Mouse (Mus musculus) telencephalon, adult 2 months (tissue): ENCODE measurements around the gene P4htm.

Source experiments
- DNase-seq: peaks from one replicate; pipeline ENCODE4 v3.0.0-alpha.2; 2011; ENCODE audit warnings: low read depth, low spot score

The P4htm gene

DNA sequence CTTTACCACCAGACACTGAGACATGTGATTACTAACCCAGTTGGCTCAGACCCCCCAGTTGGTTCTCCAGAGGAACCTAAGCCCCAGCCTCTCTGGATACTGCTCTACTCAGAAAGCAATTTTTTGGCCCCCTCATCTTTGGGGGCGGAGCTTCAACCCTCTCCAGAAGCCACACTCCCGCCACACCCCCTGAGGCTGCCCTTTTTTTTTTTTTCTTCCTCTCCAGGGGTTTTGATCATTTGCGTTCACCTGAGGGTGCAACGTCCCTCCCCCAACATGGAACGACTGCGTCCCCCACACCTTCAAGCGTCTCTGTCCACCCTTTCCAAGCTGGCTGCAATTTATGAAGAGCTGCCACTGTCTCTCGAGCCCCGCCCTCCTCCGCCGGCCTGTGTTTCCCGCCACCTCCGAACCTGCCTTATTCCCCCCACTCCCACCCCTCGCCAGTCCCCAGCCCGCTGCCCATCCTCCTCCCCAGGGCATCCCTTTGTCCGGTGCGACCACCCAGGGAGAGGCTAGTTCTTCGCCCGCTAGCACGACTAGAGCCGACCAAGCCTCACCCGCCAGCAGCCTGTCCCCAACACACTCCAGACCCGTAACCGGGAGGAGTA lies 19.4 kb downstream of the P4htm start:
- DNase-seq, result no peak

DNA sequence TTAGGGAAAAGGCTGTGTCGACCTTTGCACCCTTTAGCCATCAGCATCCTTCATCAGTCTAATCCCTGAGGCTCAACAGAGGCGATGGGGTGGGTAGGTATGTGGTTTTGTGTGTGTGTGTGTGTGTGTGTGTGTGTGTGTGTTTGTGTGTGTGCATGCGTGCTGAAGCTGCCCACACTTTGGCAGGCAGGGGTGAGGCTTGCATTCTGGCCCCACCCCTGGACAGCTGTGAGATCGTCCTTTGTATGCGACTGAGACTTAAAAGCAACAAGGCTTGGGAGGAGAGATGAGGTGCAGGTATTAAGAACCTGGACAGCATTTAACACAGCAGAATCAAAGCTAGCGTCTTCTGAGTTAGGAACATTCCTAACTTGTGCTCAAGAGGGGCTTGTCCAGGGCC lies 20.4 kb downstream of the P4htm start:
- DNase-seq, result no peak

DNA sequence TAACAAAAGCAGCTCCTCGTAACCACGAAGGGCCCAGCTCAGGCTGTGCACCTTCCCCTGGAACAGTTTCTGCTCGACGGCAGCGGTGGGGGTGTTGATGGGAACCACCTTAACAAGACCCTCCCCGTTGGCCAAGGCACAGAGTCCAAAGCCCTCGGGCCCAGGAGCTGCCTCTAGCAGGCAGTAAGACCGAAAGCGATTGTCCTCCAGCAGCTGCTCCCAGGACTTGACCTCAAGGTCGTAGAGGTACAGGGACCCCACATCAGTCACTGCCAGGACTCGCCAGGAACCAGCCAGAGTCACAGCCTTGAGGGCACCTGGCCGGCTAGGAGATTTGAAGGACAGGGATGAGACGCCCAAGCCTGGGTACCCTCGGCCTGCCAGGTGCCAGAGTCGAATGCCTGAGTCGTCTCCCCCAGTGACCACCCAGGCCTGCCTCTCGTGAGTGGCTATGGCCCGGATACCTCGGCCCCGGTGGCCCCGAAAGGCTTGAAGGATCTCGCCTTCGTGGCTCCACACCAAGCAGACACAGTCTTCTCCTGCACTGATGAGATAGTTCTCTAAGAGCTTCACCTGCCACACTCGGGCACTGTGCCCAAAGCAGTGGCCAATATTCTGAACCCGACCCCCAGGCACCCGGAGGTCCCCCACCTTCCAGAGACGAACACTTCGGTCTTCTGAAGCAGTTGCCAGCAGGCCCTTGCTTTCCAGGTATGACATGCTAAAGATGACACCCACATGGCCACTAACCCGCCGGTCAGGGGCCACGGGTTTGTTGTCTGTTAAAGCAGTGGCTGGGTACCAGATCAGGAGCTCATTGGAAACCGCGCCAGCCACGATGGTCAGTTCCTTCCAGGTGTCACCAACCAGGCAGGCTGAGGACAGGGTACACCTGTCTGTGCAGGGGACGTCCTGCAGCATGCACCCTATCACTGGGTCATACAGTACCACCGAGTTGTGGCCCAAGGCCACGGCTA lies 21.9 kb downstream of the P4htm start:
- DNase-seq, result no peak

DNA sequence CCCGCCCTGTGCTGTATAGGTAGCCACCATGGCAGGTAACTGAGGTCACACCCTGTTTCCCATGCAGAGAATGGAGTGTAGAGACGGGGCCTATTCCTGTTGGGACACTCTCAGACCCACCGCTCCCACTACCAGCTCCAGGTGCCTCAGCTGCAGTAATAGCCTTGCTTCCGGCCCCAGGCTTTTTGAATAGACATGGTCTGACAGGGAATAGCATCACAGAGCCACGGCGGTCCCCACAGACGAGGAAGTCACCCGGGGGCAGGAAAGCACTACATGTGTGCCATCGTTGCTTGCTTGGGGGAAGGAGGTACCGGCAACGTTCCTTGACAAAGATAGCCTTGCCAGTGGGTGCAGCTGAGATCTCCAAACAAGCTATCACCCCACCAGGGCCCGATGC lies 22.5 kb downstream of the P4htm start:
- no peak for DNase-seq

DNA sequence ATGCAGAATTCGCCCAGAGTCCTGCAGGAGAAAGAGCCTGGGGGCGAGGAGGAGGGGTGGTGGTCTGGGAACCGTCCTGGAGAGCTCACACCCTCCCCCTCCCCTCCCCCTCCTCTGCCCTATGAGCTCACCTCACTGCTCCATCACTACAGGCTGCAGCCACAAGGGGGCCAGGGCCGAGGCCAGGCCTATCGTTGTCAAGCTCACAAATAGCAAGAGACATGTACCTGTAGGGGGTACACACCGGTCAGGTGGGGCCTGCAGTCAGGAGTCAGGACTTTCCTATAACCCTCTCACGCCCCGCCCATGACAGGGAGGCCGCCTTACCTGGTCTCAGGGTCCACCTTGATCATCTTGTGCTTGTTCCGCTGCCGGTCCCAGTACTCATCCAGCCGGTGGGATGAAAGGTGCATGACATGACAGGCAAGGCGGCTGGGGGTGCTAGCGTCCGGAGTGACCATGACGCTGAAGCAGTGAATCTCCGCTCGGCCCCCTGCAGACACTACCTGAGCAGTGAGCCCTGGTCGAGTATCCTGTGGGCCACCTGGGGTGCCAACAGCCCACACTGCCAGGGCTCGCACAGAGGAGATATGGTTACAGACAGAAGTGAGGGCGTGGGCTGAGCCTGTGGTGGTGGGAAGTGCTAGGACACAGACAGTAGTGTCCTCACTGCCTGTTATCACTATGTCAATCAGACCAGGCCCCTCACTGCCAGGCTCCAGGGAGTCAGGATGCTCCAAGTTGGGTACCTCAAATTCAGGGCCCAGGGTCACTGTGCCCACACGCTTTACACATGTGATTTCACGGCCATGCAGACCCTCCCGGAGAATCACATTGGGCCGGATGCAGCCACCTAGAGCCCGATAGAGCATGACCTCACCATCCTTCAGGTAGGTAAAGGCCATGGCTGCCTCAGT lies 23.4 kb downstream of the P4htm start:
- DNase-seq, result no peak

DNA sequence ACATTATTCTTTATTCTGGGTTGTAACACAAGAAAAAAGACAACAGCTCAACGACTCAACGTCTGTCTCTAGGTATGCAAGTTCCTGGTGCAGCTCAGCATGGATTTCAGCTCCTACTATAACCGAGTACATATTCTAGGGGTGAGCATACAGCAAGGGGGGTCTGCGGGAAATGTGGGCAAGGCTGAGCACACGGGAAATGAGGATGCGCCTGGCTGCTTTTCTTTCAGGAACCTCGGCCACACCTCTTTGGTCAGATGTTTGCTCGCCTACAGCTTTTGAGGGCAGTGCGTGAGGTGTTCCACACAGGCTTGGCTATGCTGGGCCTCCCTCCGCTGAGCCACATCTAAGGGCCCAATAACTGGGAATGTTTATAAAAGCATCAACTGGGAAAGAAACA lies 25.1 kb downstream of the P4htm start:
- DNase-seq, result no peak

DNA sequence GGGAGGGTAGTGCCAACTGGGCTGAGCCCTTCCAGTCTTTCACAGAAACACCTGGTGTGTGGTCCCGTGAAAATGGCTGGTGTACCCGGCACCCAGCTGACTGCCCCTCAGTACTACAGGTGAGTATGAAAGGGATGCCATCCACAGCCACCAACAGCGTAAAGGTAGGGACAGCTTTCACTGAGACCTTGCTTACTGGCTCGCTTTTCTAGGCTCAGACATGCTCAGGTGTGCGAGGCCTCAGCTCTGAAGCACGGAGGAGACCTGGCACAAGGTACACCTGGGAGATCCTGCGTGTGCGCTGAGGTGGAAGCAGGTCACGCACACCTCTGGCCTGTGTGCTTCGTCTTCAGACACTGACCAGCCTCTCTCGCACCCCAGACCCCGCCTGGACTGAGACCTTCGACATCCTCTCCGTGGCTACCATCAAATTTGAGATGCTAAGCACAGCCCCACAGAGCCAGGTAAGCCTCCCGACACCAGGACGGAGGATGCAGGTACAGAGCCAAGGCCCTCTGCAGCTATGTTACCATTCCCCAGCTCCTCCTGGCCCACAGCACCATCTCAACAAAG lies 26.0 kb downstream of the P4htm start:
- no peak for DNase-seq

DNA sequence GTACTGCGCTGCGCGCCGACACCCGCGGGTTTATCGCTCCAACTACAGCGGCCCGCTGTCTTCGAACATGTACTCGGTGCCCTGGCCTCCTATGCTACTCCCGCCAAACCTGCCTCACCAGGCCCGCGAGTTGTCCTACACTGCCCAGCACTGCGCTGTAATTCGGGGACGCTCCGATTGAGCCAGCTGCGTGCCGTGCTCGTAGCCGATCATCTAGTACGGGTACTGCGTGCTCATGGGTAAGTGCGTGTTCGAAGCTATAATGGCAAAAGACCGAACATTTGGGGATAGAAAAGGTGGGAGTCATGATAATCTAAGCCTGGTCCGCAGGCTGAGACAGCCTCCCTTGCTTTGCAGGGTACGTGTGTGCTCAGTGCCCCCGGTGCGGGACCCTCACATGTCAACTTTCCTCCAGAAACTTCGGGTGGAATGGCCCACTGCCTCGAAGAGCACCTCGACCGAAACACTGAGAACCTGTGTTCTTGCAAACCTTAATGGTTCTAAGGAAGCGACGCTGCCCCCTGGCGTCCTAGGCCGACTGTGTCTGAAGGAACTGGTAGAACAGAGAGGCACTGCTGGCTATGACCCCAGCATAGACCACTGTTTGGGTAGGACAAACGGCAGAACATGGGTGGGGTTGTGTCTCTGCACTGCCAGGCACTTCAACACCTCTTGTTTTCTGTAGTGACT lies 27.1 kb downstream of the P4htm start:
- peak; percentile 54 for DNase-seq

DNA sequence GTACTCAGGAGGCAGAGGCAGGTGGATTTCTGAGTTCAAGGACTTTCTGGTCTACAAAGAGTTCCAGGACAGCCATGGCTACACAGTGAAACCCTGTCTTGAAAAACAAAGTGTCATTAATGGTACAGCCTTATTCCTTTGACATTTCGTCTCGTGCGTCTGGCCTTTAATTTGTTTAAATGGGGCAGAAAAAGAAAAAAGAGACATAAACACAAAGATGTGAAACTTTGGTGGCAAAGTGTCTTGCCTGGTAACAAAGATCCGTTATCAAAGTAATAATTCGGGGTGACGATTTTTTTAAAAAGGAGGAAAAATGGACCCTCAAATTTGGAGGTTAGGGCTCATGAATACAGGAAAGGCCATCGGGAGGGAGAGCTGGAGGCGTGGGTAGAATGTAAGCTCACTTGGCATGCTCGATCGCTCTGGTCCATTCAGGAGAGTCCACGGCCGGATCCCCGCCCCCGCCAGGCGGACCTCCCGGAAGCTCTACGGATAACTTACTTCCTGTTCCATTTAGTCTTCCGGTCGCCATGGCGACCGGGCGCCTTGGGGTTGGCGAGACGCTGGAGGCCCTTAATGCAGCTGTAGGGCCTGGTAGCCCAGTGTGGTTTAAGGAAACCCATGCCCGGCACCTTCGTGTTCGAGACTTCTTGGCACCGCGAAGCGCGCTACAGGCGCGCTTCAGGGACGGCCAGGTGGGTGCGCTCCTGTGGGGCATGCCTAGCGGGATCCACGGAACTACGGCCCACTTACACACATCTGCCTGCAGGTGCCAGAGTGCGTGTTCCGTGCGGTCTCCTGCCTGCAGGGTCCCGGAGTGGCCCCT lies 27.9 kb downstream of the P4htm start, which contains the start of gene Dalrd3:
Dalrd3 (plus strand) TSS at position 506 of the 826 bp plus-strand sequence.
- DNase-seq, result peak; percentile 91

DNA sequence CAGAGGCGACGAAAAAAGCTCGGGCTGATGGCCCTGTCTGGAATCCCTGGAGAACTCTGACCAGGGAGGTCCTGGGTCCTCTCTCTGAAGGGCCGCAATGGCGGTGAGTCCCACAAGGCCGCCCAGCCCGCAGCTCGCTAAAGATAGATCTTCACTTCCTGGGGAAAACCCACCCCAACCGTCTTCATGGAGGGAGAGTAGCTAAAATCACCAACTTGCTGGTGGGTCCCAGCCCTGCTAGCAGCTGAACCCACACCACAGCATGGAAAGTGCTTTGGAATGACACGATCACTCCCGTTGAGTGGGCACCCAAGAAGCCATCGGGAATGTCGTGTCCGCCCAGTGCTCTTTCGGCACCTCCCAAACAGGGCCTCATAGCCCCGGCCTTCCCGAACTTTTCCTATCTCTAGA lies 29.0 kb downstream of the P4htm start:
- DNase-seq, result no peak

DNA sequence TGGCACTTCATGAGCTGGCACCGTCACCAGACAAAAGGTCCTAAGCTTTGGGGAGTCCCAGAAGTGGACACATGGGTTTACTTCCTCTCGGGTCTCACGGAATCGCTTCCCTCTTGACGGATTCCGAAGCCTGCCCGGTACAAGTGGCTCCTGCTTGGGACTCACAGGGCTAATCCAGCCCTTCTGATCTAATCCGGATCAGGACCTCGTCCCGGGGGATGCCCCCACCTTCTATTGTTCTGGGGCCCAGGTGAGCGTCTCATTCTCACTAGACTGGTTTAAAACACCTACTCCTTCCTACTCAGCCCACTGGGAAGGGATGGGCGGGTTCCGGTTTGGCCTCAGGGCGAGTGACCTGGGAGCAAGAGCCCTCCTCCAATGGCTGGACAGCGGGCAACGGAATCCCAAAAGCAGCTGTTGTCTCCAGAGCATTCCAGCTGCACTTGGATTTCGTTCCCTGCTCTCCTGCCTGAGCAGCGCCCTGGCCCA lies 29.5 kb downstream of the P4htm start:
- no peak for DNase-seq

DNA sequence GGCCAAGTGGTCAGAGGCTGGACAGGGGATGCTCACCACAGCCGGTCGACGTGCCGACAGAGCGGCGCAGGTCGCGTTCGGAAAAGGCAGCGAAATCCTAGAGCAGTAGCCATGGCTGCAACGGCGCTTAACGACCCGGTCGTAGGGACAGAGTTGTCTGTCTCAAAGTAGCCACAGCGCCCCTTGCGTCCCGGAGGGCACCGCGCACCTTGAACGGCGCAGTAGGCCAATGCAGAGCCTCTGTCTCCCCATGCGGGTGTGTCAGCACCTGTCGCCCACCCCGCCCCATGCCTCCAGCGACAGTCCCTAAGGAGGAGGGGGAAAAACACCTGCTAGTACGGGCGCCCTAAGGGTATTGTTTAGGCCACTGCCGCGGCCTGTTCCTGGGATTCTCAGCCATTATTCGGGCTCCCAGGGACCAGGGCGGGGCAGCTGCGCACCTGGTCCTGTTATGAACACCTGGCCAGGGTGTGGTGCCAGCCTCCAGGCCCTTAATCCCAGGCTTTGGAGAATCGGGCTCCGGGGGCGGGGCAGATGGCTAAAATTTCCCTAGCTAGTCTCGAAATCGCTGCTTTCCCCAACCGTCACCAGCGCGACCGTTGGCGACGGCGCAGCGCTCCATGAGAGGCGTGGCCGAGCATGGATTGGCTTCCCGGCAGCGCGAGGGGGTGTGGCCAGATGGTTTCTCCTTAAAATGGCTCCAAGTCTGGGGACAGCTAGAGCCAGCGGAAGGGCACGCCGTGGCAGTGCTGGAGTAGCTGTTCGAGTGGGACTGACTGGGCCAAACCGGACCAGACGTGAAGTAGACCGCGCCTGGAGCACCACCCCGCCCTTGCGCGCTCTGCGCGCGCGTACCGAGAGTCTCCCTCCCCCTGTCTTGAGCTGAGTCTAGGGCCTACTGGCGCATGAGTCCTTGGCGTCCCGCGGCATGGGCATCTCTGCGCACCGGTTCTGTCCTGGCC lies 30.4 kb downstream of the P4htm start, which contains the start of gene Ndufaf3:
Ndufaf3 (minus strand) TSS at position 620 of the 962 bp plus-strand sequence.
- DNase-seq, result peak; percentile 93

DNA sequence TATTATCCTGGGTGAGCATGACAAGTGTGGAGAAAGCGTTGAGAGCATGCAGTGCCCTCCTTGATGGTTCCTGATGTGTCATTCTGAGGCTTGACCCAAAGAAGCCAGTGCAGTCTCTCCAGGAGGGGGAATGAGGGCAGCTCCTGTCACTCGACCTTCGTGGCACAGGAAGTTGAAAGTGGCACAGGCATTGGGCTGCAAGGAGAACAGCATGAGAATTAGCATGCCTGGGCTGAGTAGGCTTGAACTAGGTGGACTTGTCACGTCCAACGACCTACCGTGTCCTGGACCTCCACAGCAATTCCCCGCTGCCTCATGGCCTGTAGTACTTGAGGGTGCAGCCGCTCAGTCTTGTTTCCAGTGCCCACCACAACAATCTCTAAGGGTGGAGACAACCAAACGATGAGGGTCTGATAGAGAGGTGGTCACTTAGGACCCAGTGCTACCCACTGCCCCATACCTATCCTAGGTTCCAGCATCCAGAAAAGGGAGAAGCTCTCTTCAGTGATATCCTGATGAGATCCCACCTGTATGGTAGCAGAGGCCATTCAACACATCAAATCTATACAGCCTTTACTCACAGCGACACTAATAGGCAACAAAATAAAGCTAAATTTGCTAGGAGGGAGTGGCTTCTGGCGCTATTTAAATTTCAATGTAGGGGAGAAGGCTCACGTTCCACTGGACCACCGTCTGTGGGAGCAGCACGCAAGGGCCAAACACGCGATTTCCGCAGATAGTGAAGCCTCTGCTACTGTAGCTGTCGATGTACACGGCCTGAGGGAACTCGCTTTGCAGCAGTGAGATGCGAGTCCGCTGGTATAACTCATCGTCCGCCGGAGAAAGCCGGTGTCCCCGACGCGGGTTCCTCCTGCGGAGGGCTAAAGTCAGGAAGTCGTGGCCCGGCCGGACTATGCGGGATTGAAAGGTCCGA lies 31.3 kb downstream of the P4htm start:
- no peak for DNase-seq

DNA sequence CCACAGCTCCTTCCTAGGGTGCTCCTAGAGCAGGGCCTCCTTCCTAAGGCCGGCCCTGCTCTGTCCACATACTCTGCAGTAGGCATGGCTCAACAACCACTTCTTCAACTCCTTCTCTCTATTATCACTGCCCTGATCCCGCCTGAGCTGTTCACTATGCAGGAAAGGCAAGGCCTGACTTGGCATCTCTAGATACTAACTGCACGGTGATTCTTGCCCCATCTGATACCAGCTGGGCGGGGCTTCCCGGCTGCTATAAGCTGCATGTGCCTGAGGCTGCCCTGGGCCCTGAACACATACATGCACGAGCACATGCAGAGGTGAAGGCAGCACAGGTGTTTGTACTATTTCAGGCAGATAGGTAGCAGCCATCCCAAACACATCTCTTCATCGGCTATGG lies 33.3 kb downstream of the P4htm start:
- DNase-seq, result no peak

DNA sequence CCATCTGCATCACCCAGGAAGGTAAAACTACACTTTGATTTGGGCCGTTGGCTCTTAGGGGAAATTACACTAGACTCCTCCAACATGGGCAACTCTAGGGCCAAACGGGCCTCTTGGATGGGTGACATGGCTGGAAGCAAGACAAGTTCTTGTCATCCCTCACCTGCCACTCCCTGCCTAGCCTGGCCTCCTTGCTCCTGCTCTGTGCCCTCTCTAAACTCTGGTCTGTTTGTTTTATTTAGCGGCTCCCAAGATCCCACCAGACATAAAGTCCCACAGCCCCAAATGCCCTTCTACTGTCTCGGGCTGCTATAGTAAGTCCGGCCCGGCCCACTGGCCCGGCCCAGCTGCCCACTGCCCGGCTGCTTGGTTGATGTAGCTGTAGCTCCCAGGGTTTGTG lies 33.8 kb downstream of the P4htm start:
- DNase-seq, result no peak

DNA sequence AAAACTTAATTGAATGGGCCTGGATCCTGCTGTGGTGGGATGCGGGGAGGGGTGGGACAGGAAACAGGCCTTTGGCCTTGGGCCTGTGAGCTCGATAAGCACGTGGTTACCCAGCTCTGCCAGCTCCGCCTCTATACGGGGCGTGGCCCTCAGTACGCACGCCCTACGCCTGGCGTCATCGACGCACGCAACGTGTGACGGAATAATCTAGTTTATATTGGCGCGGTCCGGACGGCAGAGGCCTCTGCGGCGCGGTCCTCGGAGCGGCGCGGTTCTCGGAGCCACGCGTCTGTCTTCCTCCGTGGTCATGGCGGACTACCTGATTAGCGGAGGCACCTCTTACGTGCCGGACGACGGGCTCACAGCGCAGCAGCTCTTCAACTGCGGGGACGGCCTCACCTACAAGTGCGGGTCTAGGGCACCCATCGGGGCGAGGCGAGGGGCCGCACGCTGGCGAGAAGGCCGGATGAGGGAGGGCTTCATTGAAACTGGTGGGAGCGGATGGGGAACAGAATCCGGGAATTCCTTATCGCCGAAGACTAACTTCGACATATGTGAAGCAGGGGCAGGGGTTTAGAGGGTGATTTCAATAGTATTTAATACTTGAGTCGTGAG lies 37.1 kb downstream of the P4htm start, which contains the start of gene Impdh2:
Impdh2 (plus strand) TSS at position 60 of the 615 bp plus-strand sequence.
- DNase-seq, result peak; percentile 89

DNA sequence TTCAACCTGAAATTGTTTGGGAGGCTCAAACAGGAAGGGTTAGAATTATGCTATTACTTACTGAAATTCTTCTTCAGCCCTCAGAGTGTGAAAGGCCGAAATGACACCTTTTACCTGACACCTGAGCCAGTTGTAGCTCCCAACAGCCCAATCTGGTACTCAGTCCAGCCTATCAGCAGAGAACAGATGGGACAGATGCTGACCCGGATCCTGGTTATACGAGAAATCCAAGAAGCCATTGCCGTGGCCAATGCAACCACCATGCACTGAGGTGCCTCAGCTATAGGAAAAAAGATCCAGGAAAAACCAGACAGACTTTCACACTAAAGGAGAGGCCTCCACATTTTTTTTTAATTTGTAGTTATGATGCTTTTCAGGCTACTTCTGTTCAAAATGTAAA lies 38.3 kb downstream of the P4htm start:
- no peak for DNase-seq
